Mouse (Mus musculus) left cerebral cortex, adult 11 months (tissue): ENCODE results near the gene Camkv.

Experiments used
- DNase-seq: peaks from one replicate; pipeline ENCODE4 v3.0.0; 2022; ENCODE audit warnings: low spot score

The Camkv gene

GRCm38 (mm10) chr9:107923956-107924355, 11.5 kb upstream of the Camkv start:
- no peak for DNase-seq

DNA sequence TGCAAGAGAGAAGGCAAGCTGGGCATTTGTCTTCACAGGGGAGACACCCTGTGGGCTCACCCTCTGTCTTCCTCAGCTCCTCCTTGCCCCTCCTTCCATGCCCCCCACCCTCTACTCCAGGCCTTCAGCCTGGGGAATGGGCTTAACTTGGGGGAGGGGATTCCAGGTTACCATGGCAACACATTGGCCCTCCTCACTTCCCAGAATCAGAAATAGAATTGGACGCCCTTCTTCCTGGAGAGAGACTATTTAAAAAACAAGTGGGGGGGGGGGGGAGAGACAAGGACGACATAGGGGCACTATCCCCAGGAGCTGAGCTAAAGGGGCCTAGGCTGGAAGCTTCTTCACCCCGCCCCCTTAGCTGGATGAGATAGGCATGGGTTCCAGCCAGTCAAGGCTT, 10.2 kb upstream of the Camkv start:
- no peak for DNase-seq

DNA sequence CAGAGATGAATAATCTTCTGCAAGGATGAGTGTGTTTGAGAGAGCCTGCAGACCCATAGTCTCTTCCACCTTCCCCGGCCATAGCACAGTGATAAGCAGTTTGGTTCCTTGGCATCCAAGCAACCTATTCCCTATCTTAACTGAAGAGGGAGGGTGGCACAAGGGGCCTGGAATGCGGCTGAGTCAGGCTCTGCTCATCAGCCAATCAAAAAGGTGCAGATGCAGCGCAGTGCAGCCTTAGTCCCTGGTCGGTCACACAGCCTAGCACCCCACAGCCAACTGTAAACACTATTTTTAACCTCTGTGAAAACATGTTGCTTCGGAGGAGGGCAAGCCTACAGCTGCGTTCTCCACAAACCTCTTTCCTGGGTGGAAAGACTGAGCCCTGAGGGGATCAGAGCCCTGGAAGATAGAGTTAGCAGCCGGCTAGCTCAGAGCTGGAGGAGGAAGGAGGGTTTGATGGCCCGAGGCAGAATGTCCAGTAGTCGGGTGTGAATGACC, 8.5 kb upstream of the Camkv start:
- DNase-seq: no peak

GRCm38 (mm10) chr9:107927749-107928148, 7.7 kb upstream of the Camkv start:
- DNase-seq: no peak

GRCm38 (mm10) chr9:107928169-107928568, 7.3 kb upstream of the Camkv start, which contains the start of gene Actl11:
TSS of gene Actl11 (plus strand) at chr9:107928469.
- no peak for DNase-seq

- DNase-seq: no peak
Measured at GRCm38 (mm10) chr9:107932221-107932620, 3.3 kb upstream of the Camkv start.

DNA sequence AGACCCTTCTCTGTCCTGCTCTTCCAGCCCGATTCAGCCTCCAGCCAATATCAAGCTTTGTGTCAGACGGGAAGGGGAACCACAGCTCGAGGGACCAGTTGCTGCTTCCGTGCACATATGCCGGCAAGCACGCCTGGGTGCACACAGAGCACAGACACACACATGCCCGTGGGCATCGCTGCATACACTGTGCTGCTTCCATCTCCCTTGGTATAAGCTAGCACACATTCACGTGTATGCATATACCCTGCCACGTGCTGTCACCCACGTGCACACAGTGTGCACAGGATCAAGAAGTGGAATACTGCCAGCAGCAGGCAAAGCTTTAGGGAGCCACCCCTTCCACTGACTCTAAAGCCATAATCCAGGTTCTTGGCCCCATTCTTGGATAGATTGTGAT, 1.3 kb upstream of the Camkv start:
- DNase-seq: peak; percentile 51

DNA sequence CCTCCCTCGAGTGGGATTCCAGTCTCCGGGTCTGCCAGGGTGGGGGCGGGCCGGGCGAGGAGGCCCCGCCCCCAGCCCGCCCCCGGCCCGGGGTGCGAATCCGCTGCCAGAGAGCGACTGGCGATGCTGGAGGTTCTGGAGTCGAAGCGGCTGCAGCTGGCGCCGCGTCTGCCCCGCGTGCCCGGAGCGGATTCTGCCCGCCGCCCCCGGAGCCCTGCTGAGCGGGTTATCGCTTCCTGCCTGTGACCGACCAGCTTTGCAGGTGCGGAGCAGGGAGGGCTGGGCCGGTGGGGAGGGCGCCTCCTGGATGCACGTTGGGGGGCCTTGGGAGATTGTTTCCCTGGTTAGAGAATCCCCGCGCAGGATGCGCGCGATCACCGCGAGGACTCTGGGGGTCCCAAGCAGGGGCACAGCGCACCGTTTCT, 328 bp downstream of the Camkv start:
- no peak for DNase-seq

DNA sequence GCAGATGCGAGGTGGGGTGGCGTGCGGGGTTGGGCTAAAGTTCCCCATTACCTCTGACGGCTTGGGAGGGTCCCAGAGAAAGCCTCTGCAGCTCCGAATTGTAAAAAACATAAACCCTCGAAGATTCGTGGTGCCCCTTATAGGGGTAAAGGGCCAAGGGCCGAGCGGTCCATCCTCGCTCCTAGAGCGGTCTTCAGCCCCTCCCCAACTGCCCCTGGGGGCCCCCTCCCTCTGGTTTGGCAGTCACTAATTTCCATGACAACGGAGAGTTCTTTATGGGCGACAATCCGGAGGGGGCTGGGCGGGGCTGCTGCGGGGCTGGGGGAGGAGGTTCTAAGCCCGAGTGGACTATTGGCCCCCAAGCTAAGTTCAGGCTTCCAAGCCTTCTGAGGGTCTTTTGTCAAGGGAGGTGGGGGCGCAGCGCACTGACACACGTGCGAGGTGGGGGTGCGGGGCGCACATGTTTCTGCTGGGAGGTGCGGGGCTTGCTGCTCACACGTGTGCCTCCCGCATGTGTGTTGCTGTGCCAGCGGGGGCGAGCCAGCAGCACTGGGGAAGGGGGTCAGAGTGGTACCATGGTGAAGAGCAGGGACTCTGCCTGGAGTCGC, 845 bp downstream of the Camkv start:
- peak; percentile 54 for DNase-seq

GRCm38 (mm10) chr9:107936831-107937230, 1.4 kb downstream of the Camkv start:
- no peak for DNase-seq

- DNase-seq: no peak
Measured at GRCm38 (mm10) chr9:107947241-107948194, 12.0 kb downstream of the Camkv start.

- DNase-seq: no peak
Measured at GRCm38 (mm10) chr9:107949184-107949921, 13.9 kb downstream of the Camkv start.

DNA sequence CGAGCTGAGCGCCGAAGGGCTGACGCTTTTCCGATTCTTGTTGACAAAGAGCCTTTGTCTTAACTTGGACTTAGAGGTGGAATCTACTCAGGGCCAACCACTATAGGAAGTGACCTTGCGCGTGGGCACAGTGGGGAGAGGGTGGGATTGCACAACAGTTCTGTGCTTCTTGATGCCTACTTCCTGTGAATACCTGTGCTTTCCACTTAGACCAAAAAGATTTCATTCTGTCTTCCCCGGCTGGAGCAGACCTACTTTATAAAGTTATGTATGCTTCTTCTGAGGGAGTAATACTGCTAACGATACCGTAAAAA, 14.4 kb downstream of the Camkv start, which contains the start of gene Traip:
TSS of gene Traip (plus strand) at position 215 of the 314 bp plus-strand sequence.
- no peak for DNase-seq

DNA sequence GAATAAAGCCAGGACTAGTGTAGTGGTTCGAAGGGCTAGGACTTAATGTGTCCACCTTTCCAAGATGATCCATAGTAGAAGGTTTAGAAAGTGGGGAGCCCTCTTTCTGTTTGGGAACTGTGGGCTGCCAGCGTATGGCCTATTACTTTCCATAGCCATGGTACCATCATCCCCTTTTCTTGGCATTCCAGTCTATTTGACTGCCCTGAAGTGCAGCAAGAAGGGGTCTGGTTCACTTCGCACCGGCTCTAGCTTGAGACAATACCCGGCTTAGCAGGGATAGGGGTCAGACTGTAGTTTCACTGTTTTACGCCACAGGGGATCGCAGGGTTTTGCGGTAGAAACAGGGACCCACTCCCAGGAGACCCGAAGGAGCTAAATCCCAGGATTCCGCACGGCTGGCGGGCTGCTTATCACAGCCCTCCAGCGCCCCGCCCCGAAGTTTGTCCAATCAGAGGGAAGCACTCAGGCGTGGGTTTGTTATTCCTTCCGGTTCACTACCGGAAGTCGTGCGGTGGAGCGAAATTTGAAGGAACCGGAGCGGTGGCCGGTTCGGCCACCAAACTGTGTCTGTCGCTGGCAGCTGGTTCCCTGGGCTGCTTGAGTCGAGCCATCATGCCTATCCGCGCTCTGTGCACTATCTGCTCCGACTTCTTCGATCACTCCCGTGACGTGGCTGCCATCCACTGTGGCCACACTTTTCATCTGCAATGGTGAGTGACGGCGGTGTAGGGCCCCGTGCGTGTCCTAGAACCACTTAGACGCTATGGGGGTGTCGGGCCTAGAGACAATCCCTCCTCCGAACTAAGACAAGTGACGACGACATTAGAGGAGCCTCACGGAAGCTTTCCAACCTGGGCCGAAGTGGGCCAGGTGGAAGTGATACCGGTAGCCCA, 15.2 kb downstream of the Camkv start:
- peak; percentile 84 for DNase-seq

DNA sequence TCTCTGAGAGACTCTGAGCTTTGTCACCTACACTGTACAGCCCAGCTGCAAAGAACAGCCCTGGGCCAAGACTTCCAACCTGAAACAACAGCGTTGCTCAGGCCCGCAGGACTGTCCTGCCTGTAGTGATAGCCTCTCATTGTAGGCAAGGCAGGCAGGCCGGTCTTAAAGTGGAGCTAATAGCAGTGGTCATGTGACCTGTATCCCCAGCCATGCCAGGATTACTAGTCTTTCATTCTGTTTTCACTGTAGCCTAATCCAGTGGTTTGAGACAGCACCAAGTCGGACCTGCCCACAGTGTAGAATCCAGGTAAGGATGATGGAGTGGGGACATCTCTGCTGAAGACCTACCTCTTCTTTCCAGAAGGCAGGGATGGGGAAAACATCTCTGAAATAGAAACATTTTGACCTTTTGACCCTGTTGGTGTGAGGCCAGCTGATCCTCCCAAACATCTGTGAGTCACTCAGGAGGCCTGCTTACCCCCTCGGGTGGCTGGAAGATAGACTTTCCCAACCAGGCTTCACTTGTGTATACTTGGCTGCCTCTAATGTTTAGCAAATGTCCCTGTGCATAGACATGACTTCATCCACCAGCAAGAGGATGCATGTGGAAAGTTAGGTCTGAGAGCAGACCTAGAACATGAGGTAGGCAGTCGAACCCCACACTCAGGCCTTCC, 20.3 kb downstream of the Camkv start:
- DNase-seq: no peak

DNA sequence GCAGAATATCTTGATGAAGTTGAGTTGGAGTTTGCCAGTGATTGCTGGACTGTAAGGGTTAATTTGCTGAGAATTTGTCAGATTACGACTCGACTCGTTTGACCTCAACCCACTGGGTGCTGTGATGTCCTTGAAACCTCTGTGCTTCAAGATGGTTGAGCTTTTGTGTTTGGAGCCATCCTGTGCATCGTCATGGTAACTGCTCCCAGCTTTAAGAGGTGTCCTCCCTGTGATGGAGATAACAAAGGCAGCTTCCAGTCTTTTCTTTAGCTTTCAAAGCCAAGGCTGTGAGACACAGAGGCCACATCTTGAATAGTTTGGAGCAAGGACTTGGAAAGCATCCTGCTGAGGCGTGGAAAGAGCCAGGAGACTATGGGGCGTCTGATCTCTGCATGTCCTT, 21.7 kb downstream of the Camkv start:
- no peak for DNase-seq

DNA sequence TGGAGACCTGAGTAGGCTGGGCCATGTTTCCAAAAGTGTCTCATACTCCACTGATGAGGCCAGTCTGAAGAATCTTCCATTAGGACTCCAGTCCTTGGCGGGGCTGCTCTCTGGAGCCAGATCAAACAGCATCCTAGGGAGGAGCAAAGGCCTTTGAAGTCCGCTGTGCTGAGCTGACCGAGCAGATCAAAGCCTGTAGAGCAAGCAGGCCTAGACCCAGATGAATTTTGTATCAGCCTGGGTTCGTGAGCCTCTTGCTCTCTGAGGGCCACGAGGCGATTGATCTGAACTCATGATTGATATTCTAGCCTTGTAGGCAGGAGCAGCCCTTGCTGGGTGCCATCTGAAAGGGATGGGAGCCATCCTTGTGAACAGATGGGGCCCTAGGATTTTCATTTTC, 24.4 kb downstream of the Camkv start:
- no peak for DNase-seq

- no peak for DNase-seq
Measured at GRCm38 (mm10) chr9:107960928-107961327, 25.5 kb downstream of the Camkv start.

- DNase-seq: peak; percentile 82
Measured at GRCm38 (mm10) chr9:107961351-107961762, 25.9 kb downstream of the Camkv start.

DNA sequence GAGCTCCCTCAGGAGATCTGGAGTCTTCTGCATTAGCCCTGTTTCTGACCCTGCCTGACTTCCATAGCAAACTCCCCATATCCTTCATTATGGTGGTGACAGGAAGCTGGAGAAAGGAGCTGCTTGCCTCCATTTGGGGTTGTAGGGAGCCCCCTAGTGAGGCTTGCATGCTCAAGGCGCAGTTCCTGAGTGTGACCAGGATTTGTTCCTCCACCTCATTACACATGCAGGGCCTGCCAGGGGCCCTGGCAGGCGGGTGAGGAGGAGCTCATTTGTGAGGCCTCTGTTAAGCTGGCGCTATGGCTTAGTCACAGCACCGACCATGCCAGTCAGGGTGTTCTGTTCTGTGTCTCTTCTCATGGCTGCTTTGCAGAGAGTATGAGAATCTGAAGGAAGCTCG, 26.4 kb downstream of the Camkv start:
- DNase-seq: peak; percentile 75

GRCm38 (mm10) chr9:107962916-107963315, 27.4 kb downstream of the Camkv start:
- no peak for DNase-seq
